Mouse (Mus musculus): Measurements from ENCODE around the gene Oscp1. TPM values are rescaled to one million over a fixed set of nuclear protein-coding genes. Genes with fewer than 3 reads are reported as not detected.

Oscp1 gene
- total RNA-seq, 1 experiment from 2014 or later, result 5.2 TPM

Other genes with a start within 250 kb of the Oscp1 start
- 1.3 and 2.1 TPM in 2 replicates for gene Csf3r, start 34.0 kb upstream of the Oscp1 start, total RNA-seq (2021)
- gene Mrps15, start 11.6 kb upstream of the Oscp1 start, total RNA-seq (2021), result 77.6 and 79.9 TPM in 2 replicates
- gene Lsm10, start 38.1 kb downstream of the Oscp1 start, total RNA-seq (2021), result 17.9 and 20.6 TPM in 2 replicates
- gene Stk40, start 45.4 kb downstream of the Oscp1 start, total RNA-seq (2021), result 39.2 and 48.2 TPM in 2 replicates
- gene Eva1b, start 89.2 kb downstream of the Oscp1 start, total RNA-seq (2021), result 27.6 and 32.3 TPM in 2 replicates
- 3.7 and 4.8 TPM in 2 replicates for gene Sh3d21, start 104.9 kb downstream of the Oscp1 start, total RNA-seq (2021)
- gene Thrap3, start 144.2 kb downstream of the Oscp1 start, total RNA-seq (2021), result 190 and 212 TPM in 2 replicates
- gene Map7d1, start 197.8 kb downstream of the Oscp1 start, total RNA-seq (2021), result 53.4 and 67.3 TPM in 2 replicates
- 70.8 and 75.6 TPM in 2 replicates for gene Trappc3, start 203.8 kb downstream of the Oscp1 start, total RNA-seq (2021)
- gene Col8a2, start 228.2 kb downstream of the Oscp1 start, total RNA-seq (2021), result 2.9 and 3.1 TPM in 2 replicates